ENCODE assay signal across 19 mouse cellular contexts in genomic region chr6:85158040-85158804, GRCm38 (mm10). TPM values are rescaled to one million over a fixed set of nuclear protein-coding genes. Genes with fewer than 3 reads are reported as not detected.
DNase-seq lines count a peak whose midpoint lies in the region; ATAC-seq and TF ChIP-seq lines count a peak whose summit lies in the region.
"Not testable (repeated sequence)": the region's sequence is repeated elsewhere in the genome, so short reads cannot be mapped to it uniquely, and the experiment has no call there.
"Had no signal": no experiment of that assay in that cellular context is flagged by ENCODE, and none has a peak within 500 bp of the region (broad histone marks: within the 10 kb centered on the region; RNA-seq: fewer than 3 reads in every experiment).

No protein-coding gene starts in this region.

- H3K27ac ChIP-seq in ES-Bruce4 (ENCODE audit: insufficient read depth, low read length); hindbrain, postnatal 0 days; kidney, postnatal 0 days; left cerebral cortex, adult 2 months; liver, postnatal 0 days (ENCODE audit: low read depth); midbrain, postnatal 0 days (ENCODE audit: low read depth, low read length): not testable (repeated sequence)

- ATAC-seq in hindbrain, postnatal 0 days; kidney, postnatal 0 days (replicated peaks; ENCODE audit: low FRiP score, low read depth); liver, postnatal 0 days; midbrain, postnatal 0 days (ENCODE audit: low FRiP score): not testable (repeated sequence)

- not testable (repeated sequence) for H3K4me1 ChIP-seq in ES-Bruce4 (ENCODE audit: control insufficient read depth, insufficient read depth, low read length); hindbrain, postnatal 0 days (ENCODE audit: insufficient read depth, low read length); kidney, postnatal 0 days (replicated peaks; ENCODE audit: insufficient read depth, low read length); liver, postnatal 0 days (ENCODE audit: insufficient read depth); midbrain, postnatal 0 days (ENCODE audit: insufficient read depth, low read length)

- H3K36me3 ChIP-seq in ES-Bruce4 (ENCODE audit: control insufficient read depth, insufficient read depth, low read length, poor library complexity, severe bottlenecking); hindbrain, postnatal 0 days (ENCODE audit: insufficient read depth, low read length); kidney, postnatal 0 days (ENCODE audit: insufficient read depth, low read length); liver, postnatal 0 days (replicated peaks; ENCODE audit: insufficient read depth, low read length); midbrain, postnatal 0 days (ENCODE audit: insufficient read depth, low read length): not testable (repeated sequence)

- DNase-seq in adrenal gland, postnatal 14 days = peak; percentile 27
- DNase-seq in hindbrain, postnatal 0 days (ENCODE audit: low spot score); left cerebral cortex, adult 2 months (ENCODE audit: extremely low spot score in 1 of 2, low spot score in 2 of 2); liver, postnatal 0 days; midbrain, postnatal 0 days (ENCODE audit: low spot score): not testable (repeated sequence)
- peak; percentile 3 for DNase-seq in kidney, postnatal 0 days (ENCODE audit: low spot score)

- H3K4me2 ChIP-seq in hindbrain, postnatal 0 days (ENCODE audit: low read depth, low read length); kidney, postnatal 0 days (ENCODE audit: low read length); liver, postnatal 0 days (ENCODE audit: low read depth, low read length); midbrain, postnatal 0 days (ENCODE audit: low read depth, low read length, poor library complexity, severe bottlenecking): not testable (repeated sequence)

- not testable (repeated sequence) for TF ChIP-seq POLR2A in ES-Bruce4 (IDR thresholded peaks at IDR 0.05; ENCODE audit: insufficient read depth, low read length)

- WGBS in hindbrain, postnatal 0 days = 79% methylated on average over 4 of the region's 4 CpGs
- 80% methylated on average over 4 of the region's 4 CpGs for WGBS in kidney, postnatal 0 days
- 64% methylated on average over 4 of the region's 4 CpGs for WGBS in liver, postnatal 0 days (ENCODE audit: insufficient replicate concordance)
- WGBS in midbrain, postnatal 0 days = 81% methylated on average over 4 of the region's 4 CpGs

- not testable (repeated sequence) for H3K9me3 ChIP-seq in ES-Bruce4 (replicated peaks; ENCODE audit: control insufficient read depth, insufficient read depth, low read length, poor library complexity, severe bottlenecking); hindbrain, postnatal 0 days (ENCODE audit: low read length); kidney, postnatal 0 days (replicated peaks; ENCODE audit: low read length); liver, postnatal 0 days (ENCODE audit: low read length); midbrain, postnatal 0 days (ENCODE audit: low read length)

- H3K4me3 ChIP-seq in ES-Bruce4 (ENCODE audit: low read depth, low read length); hindbrain, postnatal 0 days (ENCODE audit: low read length); kidney, postnatal 0 days (replicated peaks; ENCODE audit: low read depth, low read length); left cerebral cortex, adult 2 months; liver, postnatal 0 days (ENCODE audit: low read depth, low read length); midbrain, postnatal 0 days (ENCODE audit: low read depth, low read length): not testable (repeated sequence)

- not testable (repeated sequence) for TF ChIP-seq EP300 in ES-Bruce4 (IDR thresholded peaks at IDR 0.05; ENCODE audit: insufficient read depth, low read depth, low read length); liver, postnatal 0 days (IDR thresholded peaks at IDR 0.05; ENCODE audit: low read depth)

- peak; percentile 22 for TF ChIP-seq CTCF in ES-Bruce4 (IDR thresholded peaks at IDR 0.05; ENCODE audit: low read depth, low read length)
- peak; percentile 49 for TF ChIP-seq CTCF in hindbrain, postnatal 0 days (IDR thresholded peaks at IDR 0.05; ENCODE audit: low read depth)
- peak; percentile 53 for TF ChIP-seq CTCF in kidney, postnatal 0 days (IDR thresholded peaks at IDR 0.05; ENCODE audit: low read depth)
- TF ChIP-seq CTCF in left cerebral cortex, adult 2 months (IDR thresholded peaks at IDR 0.05) = peak; percentile 37
- TF ChIP-seq CTCF in liver, postnatal 0 days (IDR thresholded peaks at IDR 0.05; ENCODE audit: low read depth) = peak; percentile 25; the same call in 1 of the 2 replicates
- peak; percentile 55 for TF ChIP-seq CTCF in midbrain, postnatal 0 days (IDR thresholded peaks at IDR 0.05)

- not testable (repeated sequence) for H3K27me3 ChIP-seq in ES-Bruce4 (ENCODE audit: control insufficient read depth, insufficient read depth, low read length, poor library complexity, severe bottlenecking); hindbrain, postnatal 0 days (ENCODE audit: insufficient read depth, low read length); kidney, postnatal 0 days (ENCODE audit: insufficient read depth, low read length); liver, postnatal 0 days (ENCODE audit: insufficient read depth, low read length); midbrain, postnatal 0 days (ENCODE audit: insufficient read depth, low read length)

- not testable (repeated sequence) for H3K9ac ChIP-seq in ES-Bruce4 (ENCODE audit: low read depth, poor library complexity, severe bottlenecking); hindbrain, postnatal 0 days (replicated peaks; ENCODE audit: low read length); kidney, postnatal 0 days (ENCODE audit: low read depth, low read length); liver, postnatal 0 days (replicated peaks); midbrain, postnatal 0 days (replicated peaks; ENCODE audit: low read length, poor library complexity, severe bottlenecking)

- intact Hi-C loops in left cerebral cortex, adult 2 months (cut with DNase I) = not testable (repeated sequence)

RNA-seq across cellular contexts. Expression of gene Spr, which starts 20.7 kb away (rescaled TPM):
- polyA plus RNA-seq in ES-Bruce4 (2011; ENCODE audit: insufficient read depth, insufficient read length, low read depth, missing spikeins) = 26.0 and 26.9 TPM in 2 replicates
- 60.3 and 64.5 TPM in 2 replicates for total RNA-seq in adrenal gland, postnatal 14 days (2021)
- 44.3 and 45.0 TPM in 2 replicates for total RNA-seq in hindbrain, postnatal 0 days (2014; rRNA removed)
- polyA plus RNA-seq in hindbrain, postnatal 0 days (2015; fragmentation: Nextera tagmentation; extraction: Ambion mirVana) = 36.1 TPM in 2 replicates
- polyA plus RNA-seq in kidney, postnatal 0 days (2015; fragmentation: Nextera tagmentation; extraction: Ambion mirVana) = 78.8 and 83.7 TPM in 2 replicates
- 10 to 100 TPM; 40.8 to 41.6 TPM for total RNA-seq in left cerebral cortex, adult 2 months (2021)
- polyA plus RNA-seq in liver, postnatal 0 days (2015; fragmentation: Nextera tagmentation; extraction: Ambion mirVana) = 61.1 and 62.6 TPM in 2 replicates
- 29.0 and 32.5 TPM in 2 replicates for total RNA-seq in midbrain, postnatal 0 days (2014; rRNA removed)
- polyA plus RNA-seq in midbrain, postnatal 0 days (2015; fragmentation: Nextera tagmentation; extraction: Ambion mirVana) = 28.4 and 32.9 TPM in 2 replicates

RNA-seq across cellular contexts. Expression of gene Emx1, which starts 29.0 kb away (rescaled TPM):
- 0.56 and 1.8 TPM in 2 replicates for polyA plus RNA-seq in ES-Bruce4 (2011; ENCODE audit: insufficient read depth, insufficient read length, low read depth, missing spikeins)
- total RNA-seq in adrenal gland, postnatal 14 days (2021) = not detected in 2 replicates
- 0.52 and 0.61 TPM in 2 replicates for total RNA-seq in hindbrain, postnatal 0 days (2014; rRNA removed)
- polyA plus RNA-seq in hindbrain, postnatal 0 days (2015; fragmentation: Nextera tagmentation; extraction: Ambion mirVana) = 0.11 TPM in 1 of 2 replicates, not detected in the other
- 36.5 and 40.2 TPM in 2 replicates for polyA plus RNA-seq in kidney, postnatal 0 days (2015; fragmentation: Nextera tagmentation; extraction: Ambion mirVana)
- total RNA-seq in left cerebral cortex, adult 2 months (2021) = 10 to 100 TPM; 32.8 to 40.1 TPM
- not detected in 2 replicates for polyA plus RNA-seq in liver, postnatal 0 days (2015; fragmentation: Nextera tagmentation; extraction: Ambion mirVana)
- total RNA-seq in midbrain, postnatal 0 days (2014; rRNA removed) = 0.88 and 2.6 TPM in 2 replicates
- 0.58 and 0.64 TPM in 2 replicates for polyA plus RNA-seq in midbrain, postnatal 0 days (2015; fragmentation: Nextera tagmentation; extraction: Ambion mirVana)
- total RNA-seq: adrenal gland, adult 8-10 months; gastrocnemius, adult 18-20 months; gastrocnemius, postnatal 4 days; heart, adult 8-10 months; heart, postnatal 36 days had no signal
- polyA plus RNA-seq: C2C12; erythroblast, embryonic 14.5 days; heart, embryonic 14.5 days; hindbrain, embryonic 13.5 days; inflammation-experienced regulatory T-cells, adult 6 months; liver, embryonic 16.5 days; thymus, postnatal 0 days had no signal

Comparison
In these comparisons a context has a peak if more than half of its experiments do, and no peak if none do; other contexts are left out.
1. RNA of gene Emx1, which starts 29.0 kb away (polyA plus RNA-seq): 36.5 to 40.2 TPM in kidney, postnatal 0 days; 0.56 to 1.8 TPM in ES-Bruce4, 0.58 to 0.64 TPM in midbrain, postnatal 0 days, 0.11 TPM in hindbrain, postnatal 0 days and not detected in liver, postnatal 0 days; every median in the first group is over 10 times any median in the second.
2. Peak in every context shown above with its lines, with median percentiles within 50 percentile points of each other: CTCF ChIP-seq.